Comparison of ENCODE assay signal across 14 mouse cellular contexts in genomic region chr4:75311305-75311704, GRCm38 (mm10).
"Had no signal": no experiment of that assay in that cellular context is flagged by ENCODE, and none has a peak within 500 bp of the region (broad histone marks: within the 10 kb centered on the region; RNA-seq: fewer than 3 reads in every experiment).

No protein-coding gene starts in this region.

- H3K27me3 ChIP-seq: limb, embryonic 12.5 days; liver, embryonic 13.5 days; midbrain, embryonic 13.5 days; neural tube, embryonic 15.5 days had no signal

- H3K4me3 ChIP-seq: limb, embryonic 12.5 days; liver, embryonic 13.5 days; midbrain, embryonic 13.5 days; myocyte; neural tube, embryonic 15.5 days had no signal

- H3K4me1 ChIP-seq: limb, embryonic 12.5 days; liver, embryonic 13.5 days; midbrain, embryonic 13.5 days; neural tube, embryonic 15.5 days had no signal

- H3K27ac ChIP-seq: limb, embryonic 12.5 days; liver, embryonic 13.5 days; midbrain, embryonic 13.5 days; neural tube, embryonic 15.5 days had no signal

- DNase-seq: kidney, adult 8-10 months; kidney, postnatal 25 days; layer of hippocampus, adult 9-11 months; layer of hippocampus, postnatal 36 days; liver; liver, embryonic 13.5 days; liver, postnatal 0 days; spleen, adult 18-20 months; thymus, adult 18-20 months; thymus, postnatal 14 days had no signal

- H3K9me3 ChIP-seq: limb, embryonic 12.5 days; liver, embryonic 13.5 days; midbrain, embryonic 13.5 days; neural tube, embryonic 15.5 days had no signal

- H3K36me3 ChIP-seq: limb, embryonic 12.5 days; liver, embryonic 13.5 days; midbrain, embryonic 13.5 days; neural tube, embryonic 15.5 days had no signal

- H3K9ac ChIP-seq: limb, embryonic 12.5 days; liver, embryonic 13.5 days; liver, postnatal 0 days; midbrain, embryonic 13.5 days; neural tube, embryonic 15.5 days had no signal
